Mouse (Mus musculus) hindbrain, postnatal 0 days (tissue): ENCODE data around the gene Stx6. TPM values are rescaled to one million over a fixed set of nuclear protein-coding genes. Genes with fewer than 3 reads are reported as not detected.

ENCODE experiments used
- ATAC-seq: fragments of 200-750 bp; cut with Nextera tagmentation; 2 replicates; pipeline ENCODE4 v1.8.0; 2017; ENCODE audit warnings: mild to moderate bottlenecking, moderate TSS enrichment, moderate library complexity
- DNase-seq: peaks from one replicate; pipeline ENCODE4 v3.0.0-alpha.2; 2015; ENCODE audit warnings: low spot score
- H3K27ac ChIP-seq: fragments of 300-500 bp; sonication (generic); 2 replicates; pipeline ENCODE4 v1.5.1; 2014; ENCODE audit warnings: mild to moderate bottlenecking
- H3K27me3 ChIP-seq: fragments of 300-500 bp; sonication (generic); 2 replicates; pipeline ENCODE4 v1.6.1; 2014; ENCODE audit warnings: low read length, mixed read lengths; ENCODE audit not compliant: insufficient read depth
- H3K36me3 ChIP-seq: fragments of 300-500 bp; sonication (generic); 2 replicates; pipeline ENCODE4 v1.6.1; 2014; ENCODE audit warnings: low read length, mixed read lengths; ENCODE audit not compliant: insufficient read depth
- H3K4me1 ChIP-seq: fragments of 300-500 bp; sonication (generic); 2 replicates; pipeline ENCODE4 v1.6.1; 2014; ENCODE audit warnings: antibody characterized with exemption, low read length, mixed read lengths; ENCODE audit not compliant: insufficient read depth
- H3K4me2 ChIP-seq: fragments of 300-500 bp; sonication (generic); 2 replicates; pipeline ENCODE4 v1.6.1; 2014; ENCODE audit warnings: low read depth, mild to moderate bottlenecking, low read length, moderate library complexity, mixed read lengths
- H3K4me3 ChIP-seq: fragments of 300-500 bp; sonication (generic); 2 replicates; pipeline ENCODE4 v1.5.1; 2014; ENCODE audit warnings: low read length
- H3K9ac ChIP-seq: fragments of 300-500 bp; sonication (generic); replicated peaks from 2 replicates; pipeline ENCODE4 v1.6.1; 2014; ENCODE audit warnings: mild to moderate bottlenecking, low read length, moderate library complexity, mixed read lengths
- H3K9me3 ChIP-seq: fragments of 300-500 bp; sonication (generic); 2 replicates; pipeline ENCODE4 v1.6.1; 2016; ENCODE audit warnings: low read length, mixed read lengths
- CTCF ChIP-seq: IDR thresholded peaks from 2 replicates; pipeline ENCODE4 v1.5.1; 2016; ENCODE audit warnings: antibody characterized with exemption, control low read depth, low read depth
- whole genome bisulfite sequencing: fragments of 180-500 bp; shearing (Covaris S2); extraction: QIAGEN DNeasy Blood & Tissue Kit; methylation state at CpG from one replicate; pipeline ENCODE4 v1.1.7; 2014; 5-methylcytosine and 5-hydroxymethylcytosine counted together
- polyA plus RNA-seq: library from polyadenylated mRNA; unstranded; fragments of >200 nt; fragmentation: Nextera tagmentation; extraction: Ambion mirVana; gene quantifications from 2 replicates; pipeline ENCODE4 v1.2.1, GENCODE M21; 2015
- total RNA-seq: library from RNA; depleted of rRNA; stranded (reverse); fragments of >200 nt; gene quantifications from 2 replicates; pipeline ENCODE4 v1.2.3, GENCODE M21; 2014

The Stx6 gene
- total and polyA plus RNA-seq, 2 experiments from 2014 or later, result 82.2 to 84.2 TPM

GRCm38 (mm10) chr1:155241701-155242487 is 83.4 kb downstream of the Stx6 start:
- H3K4me1 ChIP-seq, result peaks cover 3% of the 10 kb centered on the region
- H3K36me3 ChIP-seq, result no peaks in the 10 kb centered on the region
- ATAC-seq (no peak), DNase-seq (no peak)
- TF ChIP-seq CTCF, result 0 out of 2 replicates have a peak, but pooled peaks have one; percentile 10
- H3K27ac ChIP-seq, result no peak overlapping the region
- H3K4me2 ChIP-seq, result no peak overlapping the region
- H3K9ac ChIP-seq, result no peak overlapping the region
- WGBS, result 70% methylated on average over 12 of the region's 12 CpGs
- H3K9me3 ChIP-seq, result no peaks in the 10 kb centered on the region
- no peak overlapping the region for H3K4me3 ChIP-seq
- no peaks in the 10 kb centered on the region for H3K27me3 ChIP-seq

GRCm38 (mm10) chr1:155242488-155242745 is 83.9 kb downstream of the Stx6 start:
- Histone ChIP-seq H3K4me1 (peaks cover 3% of the 10 kb centered on the region), H3K4me3 (no peak overlapping the region), H3K9me3 (no peaks in the 10 kb centered on the region), H3K9ac (no peak overlapping the region), H3K27me3 (no peaks in the 10 kb centered on the region), H3K27ac (no peak overlapping the region), H3K36me3 (no peaks in the 10 kb centered on the region), H3K4me2 (no peak overlapping the region)
- no peak for DNase-seq
- TF ChIP-seq CTCF, result no peak
- no peak for ATAC-seq
- 66% methylated on average over 1 of the region's 1 CpGs for WGBS

GRCm38 (mm10) chr1:155243797-155244770 is 85.6 kb downstream of the Stx6 start, which contains the start of gene BC034090:
Gene BC034090, minus strand, starts transcription at chr1:155244444.
- peak within 1 kb of the TSS; percentile 42 for H3K4me3 ChIP-seq
- H3K4me2 ChIP-seq, result peak within 1 kb of the TSS; percentile 71
- peak within 1 kb of the TSS; percentile 58; the same call in 1 of the 2 replicates for H3K27ac ChIP-seq
- peak within 1 kb of the TSS; percentile 67 for H3K9ac ChIP-seq
- ATAC-seq, result peak; percentile 77
- 5% methylated on average over 80 of the region's 85 CpGs for WGBS
- TF ChIP-seq CTCF, result no peak
- H3K9me3 ChIP-seq, result no peaks in the 10 kb centered on the region
- peaks cover 3% of the 10 kb centered on the region; the same call in 1 of the 2 replicates for H3K4me1 ChIP-seq
- peak; percentile 54 for DNase-seq
- H3K36me3 ChIP-seq, result no peaks in the 10 kb centered on the region
- no peaks in the 10 kb centered on the region for H3K27me3 ChIP-seq

- H3K4me1 ChIP-seq, result peaks cover 3% of the 10 kb centered on the region; the same call in 1 of the 2 replicates
- 11% methylated on average over 24 of the region's 29 CpGs for WGBS
- peak overlapping the region; percentile 67 for H3K9ac ChIP-seq
- peak overlapping the region; percentile 71 for H3K4me2 ChIP-seq
- H3K4me3 ChIP-seq, result peak overlapping the region; percentile 42
- peak overlapping the region; percentile 58; the same call in 1 of the 2 replicates for H3K27ac ChIP-seq
- H3K36me3 ChIP-seq, result no peaks in the 10 kb centered on the region
- no peak for DNase-seq
- no peak for ATAC-seq
- H3K9me3 ChIP-seq, result no peaks in the 10 kb centered on the region
- no peaks in the 10 kb centered on the region for H3K27me3 ChIP-seq
- no peak for TF ChIP-seq CTCF
Measured at GRCm38 (mm10) chr1:155244771-155245211, 86.3 kb downstream of the Stx6 start.

GRCm38 (mm10) chr1:155245516-155245915 is 87.0 kb downstream of the Stx6 start:
- 62% methylated on average over 7 of the region's 7 CpGs for WGBS
- Histone ChIP-seq H3K4me3 (no peak overlapping the region), H3K27ac (no peak overlapping the region), H3K4me1 (peaks cover 3% of the 10 kb centered on the region; the same call in 1 of the 2 replicates), H3K27me3 (no peaks in the 10 kb centered on the region), H3K9ac (no peak overlapping the region), H3K4me2 (no peak overlapping the region), H3K36me3 (no peaks in the 10 kb centered on the region), H3K9me3 (no peaks in the 10 kb centered on the region)
- no peak for TF ChIP-seq CTCF
- ATAC-seq (no peak), DNase-seq (no peak)

GRCm38 (mm10) chr1:155247441-155247840 is 88.9 kb downstream of the Stx6 start:
- DNase-seq (no peak), ATAC-seq (no peak)
- H3K27me3 ChIP-seq, result no peaks in the 10 kb centered on the region
- no peak overlapping the region for H3K9ac ChIP-seq
- TF ChIP-seq CTCF, result no peak
- H3K27ac ChIP-seq, result no peak overlapping the region
- H3K36me3 ChIP-seq, result no peaks in the 10 kb centered on the region
- no peak overlapping the region for H3K4me3 ChIP-seq
- peaks cover 3% of the 10 kb centered on the region; the same call in 1 of the 2 replicates for H3K4me1 ChIP-seq
- no peak overlapping the region for H3K4me2 ChIP-seq
- no peaks in the 10 kb centered on the region for H3K9me3 ChIP-seq
- 50% methylated on average over 5 of the region's 5 CpGs for WGBS
